Mouse (Mus musculus) heart, embryonic 15.5 days (tissue): Measurements from ENCODE around the gene Adcy10. TPM values are rescaled to one million over a fixed set of nuclear protein-coding genes. Genes with fewer than 3 reads are reported as not detected.

Source experiments
- ATAC-seq: fragments of 200-750 bp; cut with Nextera tagmentation; replicated peaks from 2 replicates; pipeline ENCODE4 v1.8.0; 2017; ENCODE audit warnings: low read depth, moderate TSS enrichment; ENCODE audit not compliant: insufficient number of reproducible peaks, insufficient read depth, low FRiP score
- H3K27ac ChIP-seq: fragments of 300-500 bp; sonication (generic); 2 replicates; pipeline ENCODE4 v1.5.1; 2015; ENCODE audit warnings: mild to moderate bottlenecking, inconsistent platforms
- H3K27me3 ChIP-seq: fragments of 300-500 bp; sonication (generic); 2 replicates; pipeline ENCODE4 v1.6.1; 2015; ENCODE audit warnings: inconsistent platforms
- H3K36me3 ChIP-seq: fragments of 300-500 bp; sonication (generic); 2 replicates; pipeline ENCODE4 v1.6.1; 2015; ENCODE audit warnings: mild to moderate bottlenecking, inconsistent platforms
- H3K4me1 ChIP-seq: fragments of 300-500 bp; sonication (generic); replicated peaks from 2 replicates; pipeline ENCODE4 v1.6.1; 2015; ENCODE audit warnings: inconsistent platforms
- H3K4me2 ChIP-seq: fragments of 300-500 bp; sonication (generic); 2 replicates; pipeline ENCODE4 v1.6.1; 2015; ENCODE audit warnings: inconsistent platforms, mild to moderate bottlenecking, moderate library complexity
- H3K4me3 ChIP-seq: fragments of 300-500 bp; sonication (generic); 2 replicates; pipeline ENCODE4 v1.5.1; 2015; ENCODE audit warnings: mild to moderate bottlenecking, inconsistent platforms
- H3K9ac ChIP-seq: fragments of 300-500 bp; sonication (generic); 2 replicates; pipeline ENCODE4 v1.6.1; 2015; ENCODE audit warnings: mild to moderate bottlenecking, inconsistent platforms
- H3K9me3 ChIP-seq: fragments of 300-500 bp; sonication (generic); replicated peaks from 2 replicates; pipeline ENCODE4 v1.6.1; 2016; ENCODE audit warnings: inconsistent platforms
- WGBS: fragments of 180-500 bp; shearing (Covaris S2); methylation state at CpG from one replicate; pipeline ENCODE4 v1.1.7; 2015; ENCODE audit warnings: mixed read lengths; 5-methylcytosine and 5-hydroxymethylcytosine counted together
- polyA plus RNA-seq: library from polyadenylated mRNA; unstranded; fragments of >200 nt; fragmentation: Nextera tagmentation; extraction: Ambion mirVana; gene quantifications from 2 replicates; pipeline ENCODE4 v1.2.1, GENCODE M21; 2015

Adcy10 gene
- polyA plus RNA-seq, 1 experiment from 2014 or later, result not detected

DNA sequence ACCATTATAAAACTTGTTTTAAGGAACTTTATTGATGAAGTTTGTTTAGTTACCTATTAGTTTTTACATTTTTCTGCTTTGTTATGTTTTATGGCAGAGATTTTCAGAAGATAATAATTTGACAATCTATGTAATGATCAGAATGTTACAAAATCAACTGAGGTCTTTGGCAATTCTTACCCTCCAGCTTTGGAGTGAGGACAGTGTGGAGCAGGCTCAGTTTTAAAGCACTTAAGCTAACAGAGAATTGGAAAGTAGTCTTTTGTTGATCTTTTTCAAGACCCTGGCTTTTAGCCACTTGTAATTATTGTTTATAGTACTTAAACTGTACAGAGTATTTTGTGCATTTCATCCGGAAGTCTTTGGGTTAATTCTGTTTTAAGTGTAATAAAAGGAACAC, 22.1 kb upstream of the Adcy10 start:
- Histone ChIP-seq H3K27ac (no peak overlapping the region), H3K36me3 (no peaks in the 10 kb centered on the region), H3K4me1 (peaks cover 11% of the 10 kb centered on the region), H3K27me3 (no peaks in the 10 kb centered on the region), H3K9me3 (no peaks in the 10 kb centered on the region), H3K4me3 (no peak overlapping the region), H3K9ac (no peak overlapping the region), H3K4me2 (peak overlapping the region; percentile 48)
- no peak for ATAC-seq
- WGBS, result 90% methylated on average over 1 of the region's 1 CpGs

DNA sequence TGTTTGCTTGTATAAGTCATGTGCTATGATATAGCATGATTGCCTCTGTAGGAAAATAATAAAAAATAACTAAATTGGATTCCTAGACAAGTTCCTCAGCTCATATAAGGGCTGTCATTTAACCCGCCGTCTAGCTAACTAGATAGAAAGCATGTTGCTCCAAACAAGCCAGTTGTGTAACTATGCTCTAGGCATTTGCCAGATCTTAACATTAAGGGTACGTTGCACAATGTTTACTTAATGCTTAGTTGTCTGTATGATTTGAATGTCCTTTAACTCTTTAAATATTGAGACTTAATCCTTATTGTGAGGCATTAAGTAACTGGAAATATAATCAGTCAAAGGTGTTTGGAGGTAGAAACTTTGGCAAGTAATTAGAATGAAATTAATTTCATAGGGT, 20.4 kb upstream of the Adcy10 start:
- no peak overlapping the region for H3K27ac ChIP-seq
- H3K27me3 ChIP-seq, result no peaks in the 10 kb centered on the region
- no peaks in the 10 kb centered on the region for H3K36me3 ChIP-seq
- H3K9me3 ChIP-seq, result no peaks in the 10 kb centered on the region
- H3K4me2 ChIP-seq, result no peak overlapping the region
- H3K9ac ChIP-seq, result no peak overlapping the region
- ATAC-seq, result no peak
- no peak overlapping the region for H3K4me3 ChIP-seq
- 89% methylated on average over 3 of the region's 3 CpGs for WGBS
- H3K4me1 ChIP-seq, result peaks cover 8% of the 10 kb centered on the region; the same call in 1 of the 2 replicates

GRCm38 (mm10) chr1:165468971-165469370, 16.0 kb upstream of the Adcy10 start:
- Histone ChIP-seq H3K36me3 (no peaks in the 10 kb centered on the region), H3K4me1 (peaks cover 5% of the 10 kb centered on the region; the same call in 1 of the 2 replicates), H3K4me2 (no peak overlapping the region), H3K27me3 (no peaks in the 10 kb centered on the region), H3K9ac (no peak overlapping the region), H3K27ac (no peak overlapping the region), H3K4me3 (no peak overlapping the region), H3K9me3 (no peaks in the 10 kb centered on the region)
- ATAC-seq, result no peak

- Histone ChIP-seq H3K4me3 (no peak overlapping the region), H3K27me3 (no peaks in the 10 kb centered on the region), H3K9me3 (no peaks in the 10 kb centered on the region), H3K36me3 (no peaks in the 10 kb centered on the region), H3K27ac (no peak overlapping the region), H3K4me1 (peaks cover 5% of the 10 kb centered on the region; the same call in 1 of the 2 replicates), H3K4me2 (no peak overlapping the region), H3K9ac (no peak overlapping the region)
- ATAC-seq, result no peak
Measured at GRCm38 (mm10) chr1:165469717-165470116, 15.3 kb upstream of the Adcy10 start.

DNA sequence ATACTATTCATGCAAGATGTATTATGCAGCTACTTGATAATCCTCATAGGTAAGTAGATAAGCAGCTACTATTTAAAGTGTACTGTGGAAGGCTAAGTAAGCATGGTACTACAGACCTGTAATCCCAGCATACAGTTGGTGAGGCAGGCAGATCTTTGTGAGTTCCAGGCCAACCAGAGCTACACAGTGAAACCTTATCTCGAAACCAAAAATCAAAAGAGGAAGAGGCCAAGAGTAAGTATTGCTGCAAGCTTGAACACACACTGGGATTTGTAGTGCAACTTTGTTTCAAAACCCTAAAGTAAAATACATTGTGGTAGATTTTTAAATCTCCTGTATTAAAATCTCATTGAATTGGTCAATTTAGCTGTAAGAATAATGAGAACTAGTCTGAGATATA, 13.5 kb upstream of the Adcy10 start:
- no peaks in the 10 kb centered on the region for H3K9me3 ChIP-seq
- no peak overlapping the region for H3K27ac ChIP-seq
- H3K36me3 ChIP-seq, result no peaks in the 10 kb centered on the region
- peaks cover 5% of the 10 kb centered on the region; the same call in 1 of the 2 replicates for H3K4me1 ChIP-seq
- H3K9ac ChIP-seq, result no peak overlapping the region
- no peaks in the 10 kb centered on the region for H3K27me3 ChIP-seq
- no peak overlapping the region for H3K4me2 ChIP-seq
- ATAC-seq, result no peak
- H3K4me3 ChIP-seq, result no peak overlapping the region
- WGBS, result 61% methylated on average over 1 of the region's 1 CpGs

DNA sequence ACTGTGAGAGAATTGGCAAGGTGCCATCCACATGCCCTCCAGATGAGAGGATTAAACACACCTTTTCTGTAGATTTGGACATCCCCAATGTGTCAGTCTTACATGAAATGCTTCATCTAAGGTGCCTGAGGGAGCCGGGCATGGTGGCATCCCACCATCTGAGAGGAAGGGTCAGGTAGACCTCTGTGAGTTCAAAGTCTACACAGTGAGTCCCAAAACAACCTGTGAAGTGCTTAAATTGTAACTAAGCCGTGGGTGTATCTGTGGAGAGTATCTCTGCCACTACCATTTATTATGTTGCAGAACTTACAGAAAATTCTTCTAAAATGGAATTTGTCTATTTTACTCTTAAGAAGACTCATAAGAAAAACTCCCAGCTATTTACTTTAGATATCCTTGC, 1.1 kb downstream of the Adcy10 start:
- no peaks in the 10 kb centered on the region for H3K4me1 ChIP-seq
- no peak overlapping the region for H3K4me3 ChIP-seq
- WGBS, result 76% methylated on average over 2 of the region's 2 CpGs
- ATAC-seq, result no peak
- H3K27me3 ChIP-seq, result no peaks in the 10 kb centered on the region
- peaks cover 14% of the 10 kb centered on the region for H3K36me3 ChIP-seq
- no peak overlapping the region for H3K9ac ChIP-seq
- no peaks in the 10 kb centered on the region for H3K9me3 ChIP-seq
- no peak overlapping the region for H3K27ac ChIP-seq
- no peak overlapping the region for H3K4me2 ChIP-seq

DNA sequence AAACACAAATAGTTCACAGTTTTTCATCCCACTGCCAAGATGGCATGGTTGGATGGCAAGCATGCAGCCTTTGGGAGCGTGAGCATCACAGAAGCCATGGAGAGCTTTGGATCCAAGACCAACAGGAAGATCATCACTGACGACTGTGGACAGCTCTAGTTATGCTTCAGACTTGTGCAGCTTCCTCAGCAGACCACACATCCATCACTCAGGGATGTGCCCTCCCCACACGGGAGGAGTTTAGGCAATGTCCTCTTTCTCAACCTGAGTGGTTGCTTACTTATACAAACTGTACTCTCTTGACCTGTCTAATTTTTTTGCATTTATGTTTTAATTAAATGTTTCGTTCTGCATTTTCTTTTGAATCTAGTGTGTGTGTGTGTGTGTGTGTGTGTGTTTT, 4.2 kb downstream of the Adcy10 start:
- Histone ChIP-seq H3K9ac (no peak overlapping the region), H3K4me2 (no peak overlapping the region), H3K27ac (no peak overlapping the region), H3K4me1 (no peaks in the 10 kb centered on the region), H3K27me3 (no peaks in the 10 kb centered on the region), H3K9me3 (no peaks in the 10 kb centered on the region), H3K4me3 (no peak overlapping the region), H3K36me3 (no peaks in the 10 kb centered on the region)
- WGBS, result 83% methylated on average over 4 of the region's 4 CpGs
- no peak for ATAC-seq

DNA sequence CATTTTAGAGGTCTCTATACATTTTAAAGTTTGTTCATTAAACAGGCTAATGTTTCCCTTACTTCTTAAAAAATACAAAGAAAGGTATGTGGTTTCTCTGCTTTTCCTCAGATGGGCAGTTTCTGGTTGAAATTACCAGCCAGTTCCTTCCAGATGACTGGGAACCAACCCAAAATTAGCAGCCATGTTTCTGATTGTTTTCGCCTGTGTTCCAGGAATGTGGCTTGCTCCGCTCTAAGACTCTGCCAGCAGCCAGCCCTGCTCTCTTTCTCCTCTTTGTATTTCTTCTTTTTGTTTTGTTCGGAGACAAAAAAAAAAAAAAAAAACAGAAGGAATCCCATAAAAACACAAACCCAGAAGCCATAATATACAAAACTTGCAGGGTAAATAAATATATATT, 13.9 kb downstream of the Adcy10 start:
- Histone ChIP-seq H3K27ac (no peak overlapping the region), H3K36me3 (no peaks in the 10 kb centered on the region), H3K4me2 (no peak overlapping the region), H3K4me1 (peaks cover 6% of the 10 kb centered on the region; the same call in 1 of the 2 replicates), H3K27me3 (no peaks in the 10 kb centered on the region), H3K9me3 (no peaks in the 10 kb centered on the region), H3K9ac (no peak overlapping the region), H3K4me3 (no peak overlapping the region)
- WGBS, result 45% methylated on average over 3 of the region's 3 CpGs
- ATAC-seq, result no peak

GRCm38 (mm10) chr1:165503307-165504024, 18.5 kb downstream of the Adcy10 start:
- no peaks in the 10 kb centered on the region for H3K36me3 ChIP-seq
- WGBS, result 34% methylated on average over 10 of the region's 10 CpGs

DNA sequence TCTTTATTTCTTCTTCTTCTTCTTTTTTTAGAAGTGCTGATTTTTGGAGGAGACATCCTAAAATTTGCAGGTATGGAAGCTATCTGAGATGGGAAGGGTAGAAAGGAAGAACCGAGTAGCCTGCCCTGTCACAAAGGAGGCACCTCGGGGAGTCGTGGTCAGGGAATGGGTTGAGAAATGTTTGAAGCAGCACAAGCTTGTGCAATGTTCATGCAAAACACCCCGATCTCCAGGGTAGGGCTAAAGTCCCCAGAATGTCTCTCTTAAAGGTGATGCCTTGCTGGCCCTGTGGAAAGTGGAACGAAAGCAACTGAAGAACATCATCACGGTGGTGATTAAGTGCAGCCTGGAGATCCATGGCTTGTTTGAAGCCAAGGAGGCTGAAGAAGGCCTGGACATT, 21.3 kb downstream of the Adcy10 start:
- no peak overlapping the region for H3K9ac ChIP-seq
- H3K27me3 ChIP-seq, result no peaks in the 10 kb centered on the region
- no peaks in the 10 kb centered on the region for H3K36me3 ChIP-seq
- H3K27ac ChIP-seq, result no peak overlapping the region
- no peak overlapping the region for H3K4me3 ChIP-seq
- peaks cover 6% of the 10 kb centered on the region; the same call in 1 of the 2 replicates for H3K4me1 ChIP-seq
- 78% methylated on average over 6 of the region's 6 CpGs for WGBS
- ATAC-seq, result no peak
- no peaks in the 10 kb centered on the region for H3K9me3 ChIP-seq
- H3K4me2 ChIP-seq, result no peak overlapping the region

More at GRCm38 (mm10) chr1:165503307-165504024, 18.5 kb downstream of the Adcy10 start:
- Histone ChIP-seq H3K4me2 (no peak overlapping the region), H3K27ac (no peak overlapping the region), H3K9me3 (no peaks in the 10 kb centered on the region), H3K9ac (no peak overlapping the region), H3K4me3 (no peak overlapping the region), H3K4me1 (peaks cover 6% of the 10 kb centered on the region; the same call in 1 of the 2 replicates), H3K27me3 (no peaks in the 10 kb centered on the region)
- ATAC-seq, result no peak

GRCm38 (mm10) chr1:165510161-165510560, 25.2 kb downstream of the Adcy10 start:
- 83% methylated on average over 6 of the region's 6 CpGs for WGBS
- H3K36me3 ChIP-seq, result no peaks in the 10 kb centered on the region
- ATAC-seq, result no peak

DNA sequence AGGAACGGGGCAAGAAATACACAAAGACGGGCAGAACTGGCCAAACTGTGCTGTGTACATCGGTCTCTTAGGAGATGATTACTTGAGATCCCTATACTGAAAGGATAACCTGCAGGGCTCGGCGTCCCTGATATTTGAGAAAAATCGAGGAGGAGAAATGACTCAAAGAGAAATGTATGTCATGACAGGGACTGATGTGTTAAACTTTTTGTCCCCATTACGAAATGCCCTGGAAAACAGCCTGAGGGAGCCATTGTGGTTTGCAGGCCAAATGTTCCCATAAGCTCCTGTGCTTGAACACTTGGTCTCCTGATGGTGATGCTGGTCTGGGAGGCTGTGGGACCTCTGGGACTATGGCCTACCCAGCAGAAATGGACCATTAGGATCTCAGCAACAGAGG, 35.7 kb downstream of the Adcy10 start:
- Histone ChIP-seq H3K4me2 (no peak overlapping the region), H3K36me3 (no peaks in the 10 kb centered on the region), H3K4me1 (no peaks in the 10 kb centered on the region), H3K27me3 (no peaks in the 10 kb centered on the region), H3K9me3 (no peaks in the 10 kb centered on the region), H3K9ac (no peak overlapping the region), H3K4me3 (no peak overlapping the region), H3K27ac (no peak overlapping the region)
- WGBS, result 89% methylated on average over 7 of the region's 7 CpGs
- no peak for ATAC-seq

More at GRCm38 (mm10) chr1:165510161-165510560, 25.2 kb downstream of the Adcy10 start:
- Histone ChIP-seq H3K4me3 (no peak overlapping the region), H3K27ac (no peak overlapping the region), H3K4me2 (no peak overlapping the region), H3K27me3 (no peaks in the 10 kb centered on the region), H3K4me1 (no peaks in the 10 kb centered on the region), H3K9me3 (no peaks in the 10 kb centered on the region), H3K9ac (no peak overlapping the region)
